ENCODE assay signal across 8 mouse cellular contexts in the genomic region with DNA sequence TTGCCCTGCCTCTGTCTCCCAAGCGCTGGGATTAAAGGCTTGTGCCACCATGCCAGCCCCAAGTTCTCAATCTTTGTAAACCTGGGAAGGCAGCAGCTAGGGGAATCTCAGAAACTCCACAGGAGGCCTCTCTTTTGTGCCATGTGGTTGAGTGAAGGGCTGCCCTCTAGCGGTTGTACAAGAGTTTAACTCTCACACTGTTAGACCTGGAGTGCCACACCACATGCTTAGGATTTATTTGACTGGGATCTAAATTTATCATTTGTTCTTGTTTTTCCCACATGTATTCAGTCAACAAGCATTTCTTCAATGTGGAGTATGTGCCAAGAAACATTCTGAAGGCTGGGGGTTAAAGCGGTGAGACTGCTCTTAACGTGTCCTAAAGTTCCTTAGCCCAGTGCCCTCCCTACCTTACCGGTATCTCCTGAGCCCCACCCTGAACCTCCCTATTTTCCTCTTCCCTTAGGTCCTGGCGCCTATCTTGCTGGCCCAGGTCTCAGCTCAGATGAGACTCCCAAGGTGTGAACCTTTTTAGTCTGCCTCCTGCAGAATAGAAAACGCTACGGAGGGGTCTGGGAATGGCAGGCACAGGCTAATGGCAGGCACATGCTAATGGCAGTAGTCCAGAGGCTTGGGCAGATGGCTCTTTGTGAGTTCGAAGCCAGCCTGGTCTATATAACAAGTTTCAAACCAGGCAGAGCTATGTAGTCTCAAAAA. TPM values are rescaled to one million over a fixed set of nuclear protein-coding genes. Genes with fewer than 3 reads are reported as not detected.
A peak's percentile ranks its signal among the peaks of the same experiment; 100 is the strongest.
DNase-seq lines count a peak whose midpoint lies in the region; ATAC-seq and TF ChIP-seq lines count a peak whose summit lies in the region.

No protein-coding gene starts in this region.

- no peak overlapping the region for H3K4me2 ChIP-seq in forebrain, embryonic 12.5 days
- H3K4me2 ChIP-seq in limb, embryonic 14.5 days (replicated peaks; ENCODE audit: low read depth, low read length, severe bottlenecking), result no peak overlapping the region

- peak; percentile 77 for TF ChIP-seq CTCF in kidney, adult 2 months (conservative IDR thresholded peaks at IDR 0.05; ENCODE audit: insufficient read depth, insufficient read length, low read depth, low read length)
- no peak for TF ChIP-seq CTCF in thymus, adult 2 months (IDR thresholded peaks at IDR 0.05; ENCODE audit: borderline replicate concordance, control insufficient read depth, extremely low read depth, insufficient read depth, low read length, poor library complexity)

- 0 out of 2 replicates have a peak, but pooled peaks cover 3% of the 10 kb centered on the region for H3K27me3 ChIP-seq in forebrain, embryonic 12.5 days
- no peaks in the 10 kb centered on the region for H3K27me3 ChIP-seq in kidney, adult 2 months (replicated peaks; ENCODE audit: control insufficient read depth, insufficient read depth, low read length)
- no peaks in the 10 kb centered on the region for H3K27me3 ChIP-seq in limb, embryonic 14.5 days (ENCODE audit: control insufficient read depth, insufficient read depth, low read length)
- no peaks in the 10 kb centered on the region for H3K27me3 ChIP-seq in thymus, adult 2 months (ENCODE audit: control insufficient read depth, insufficient read depth, low read length)

- peaks cover 18% of the 10 kb centered on the region for H3K4me1 ChIP-seq in forebrain, embryonic 12.5 days
- H3K4me1 ChIP-seq in kidney, adult 2 months (ENCODE audit: control insufficient read depth, insufficient read depth, low read length), result peaks cover 18% of the 10 kb centered on the region
- peaks cover 24% of the 10 kb centered on the region for H3K4me1 ChIP-seq in limb, embryonic 14.5 days (ENCODE audit: control insufficient read depth, insufficient read depth, low read length)
- H3K4me1 ChIP-seq in thymus, adult 2 months (replicated peaks; ENCODE audit: control insufficient read depth, insufficient read depth, low read length), result peaks cover 30% of the 10 kb centered on the region

- 0 out of 2 replicates have a peak overlapping the region, but pooled peaks have one; percentile 43 for H3K27ac ChIP-seq in forebrain, embryonic 12.5 days
- H3K27ac ChIP-seq in kidney, adult 2 months (ENCODE audit: insufficient read depth, low read depth, low read length), result no peak overlapping the region
- no peak overlapping the region for H3K27ac ChIP-seq in limb, embryonic 14.5 days (replicated peaks; ENCODE audit: low read depth, low read length)
- H3K27ac ChIP-seq in thymus, adult 2 months (ENCODE audit: control insufficient read depth, insufficient read depth, low read length), result no peak overlapping the region

- peak; percentile 30 for DNase-seq in ovary, adult 18-20 months (ENCODE audit: low spot score)
- no peak for DNase-seq in ovary, postnatal 14 days (ENCODE audit: low spot score)
- peak; percentile 62 for DNase-seq in brain, embryonic 18.5 days (ENCODE audit: low read depth, low spot score)
- peak; percentile 79 for DNase-seq in kidney, adult 2 months
- peak; percentile 75 for DNase-seq in limb, embryonic 14.5 days (ENCODE audit: low spot score)
- peak; percentile 72 for DNase-seq in thymus, adult 2 months

- no peaks in the 10 kb centered on the region for H3K9me3 ChIP-seq in forebrain, embryonic 12.5 days
- no peaks in the 10 kb centered on the region for H3K9me3 ChIP-seq in limb, embryonic 14.5 days (ENCODE audit: control insufficient read depth, low read length)

- H3K9ac ChIP-seq in forebrain, embryonic 12.5 days, result no peak overlapping the region
- H3K9ac ChIP-seq in limb, embryonic 14.5 days (ENCODE audit: low read depth, low read length, severe bottlenecking), result no peak overlapping the region

- H3K36me3 ChIP-seq in forebrain, embryonic 12.5 days (replicated peaks), result no peaks in the 10 kb centered on the region
- no peaks in the 10 kb centered on the region for H3K36me3 ChIP-seq in kidney, adult 2 months (ENCODE audit: control insufficient read depth, insufficient read depth, low read length)
- H3K36me3 ChIP-seq in limb, embryonic 14.5 days (ENCODE audit: control insufficient read depth, insufficient read depth, low read length), result no peaks in the 10 kb centered on the region
- H3K36me3 ChIP-seq in thymus, adult 2 months (ENCODE audit: control insufficient read depth, insufficient read depth, low read length), result no peaks in the 10 kb centered on the region

- no peak for TF ChIP-seq POLR2A in kidney, adult 2 months (IDR thresholded peaks at IDR 0.05; ENCODE audit: low read depth, low read length)
- TF ChIP-seq POLR2A in limb, embryonic 14.5 days (IDR thresholded peaks at IDR 0.05; ENCODE audit: borderline replicate concordance, extremely low read depth, insufficient read depth, insufficient read length), result no peak
- TF ChIP-seq POLR2A in thymus, adult 2 months (IDR thresholded peaks at IDR 0.05; ENCODE audit: control insufficient read depth, extremely low read depth, insufficient read depth, low read length, poor library complexity), result no peak

- H3K4me3 ChIP-seq in forebrain, embryonic 12.5 days (replicated peaks), result no peak overlapping the region
- no peak overlapping the region for H3K4me3 ChIP-seq in kidney, adult 2 months (ENCODE audit: insufficient read depth, low read depth, low read length)
- no peak overlapping the region for H3K4me3 ChIP-seq in limb, embryonic 14.5 days (replicated peaks; ENCODE audit: low read length)
- H3K4me3 ChIP-seq in thymus, adult 2 months (ENCODE audit: control insufficient read depth, insufficient read depth, low read length), result no peak overlapping the region

- 63% methylated on average over 9 of the region's 9 CpGs for WGBS in forebrain, embryonic 12.5 days
- 62% methylated on average over 9 of the region's 9 CpGs for WGBS in kidney, adult 2 months
- WGBS in limb, embryonic 14.5 days, result 50% methylated on average over 9 of the region's 9 CpGs
- WGBS in thymus, adult 2 months, result 70% methylated on average over 9 of the region's 9 CpGs

- ATAC-seq in forebrain, embryonic 12.5 days (ENCODE audit: low FRiP score), result no peak
- ATAC-seq in limb, embryonic 14.5 days (ENCODE audit: low FRiP score, low read depth), result no peak
- ATAC-seq in neutrophil, adult 5-6 weeks (ENCODE audit: extremely low read depth, insufficient number of reproducible peaks, low FRiP score, poor library complexity, severe bottlenecking), result peak; percentile 34; the same call in 1 of the 2 replicates

RNA-seq across cellular contexts. Expression of gene Orai1, which starts 1.1 kb away (rescaled TPM):
- polyA plus RNA-seq in forebrain, embryonic 12.5 days (2016; fragmentation: Nextera tagmentation; extraction: Ambion mirVana), result 10.4 and 11.4 TPM in 2 replicates
- polyA plus RNA-seq in kidney, adult 2 months (2012; rRNA removed), result 63.2 and 90.6 TPM in 2 replicates
- 25.0 and 35.0 TPM in 2 replicates for polyA plus RNA-seq in limb, embryonic 14.5 days (2012; rRNA removed)
- polyA plus RNA-seq in limb, embryonic 14.5 days (2014; fragmentation: Nextera tagmentation; extraction: Ambion mirVana), result 20.7 and 20.9 TPM in 2 replicates
- total RNA-seq in neutrophil, adult 5-6 weeks (2017), result 36.6 and 38.4 TPM in 2 replicates
- 76.9 and 87.4 TPM in 2 replicates for polyA plus RNA-seq in thymus, adult 2 months (2012; rRNA removed)

RNA-seq across cellular contexts. Expression of gene Kdm2b, which starts 24.1 kb away (rescaled TPM):
- 108 and 118 TPM in 2 replicates for polyA plus RNA-seq in forebrain, embryonic 12.5 days (2016; fragmentation: Nextera tagmentation; extraction: Ambion mirVana)
- polyA plus RNA-seq in kidney, adult 2 months (2012; rRNA removed), result 9.6 and 10.9 TPM in 2 replicates
- polyA plus RNA-seq in limb, embryonic 14.5 days (2012; rRNA removed), result 40.9 and 45.8 TPM in 2 replicates
- polyA plus RNA-seq in limb, embryonic 14.5 days (2014; fragmentation: Nextera tagmentation; extraction: Ambion mirVana), result 37.0 and 41.7 TPM in 2 replicates
- 24.3 and 27.4 TPM in 2 replicates for total RNA-seq in neutrophil, adult 5-6 weeks (2017)
- polyA plus RNA-seq in thymus, adult 2 months (2012; rRNA removed), result 65.1 and 73.9 TPM in 2 replicates

RNA-seq across cellular contexts. Expression of gene Morn3, which starts 33.1 kb away (rescaled TPM):
- polyA plus RNA-seq in forebrain, embryonic 12.5 days (2016; fragmentation: Nextera tagmentation; extraction: Ambion mirVana), result 0.50 TPM in 1 of 2 replicates, not detected in the other
- polyA plus RNA-seq in kidney, adult 2 months (2012; rRNA removed), result 0.06 and 0.08 TPM in 2 replicates
- polyA plus RNA-seq in limb, embryonic 14.5 days (2012; rRNA removed), result not detected in 2 replicates
- polyA plus RNA-seq in limb, embryonic 14.5 days (2014; fragmentation: Nextera tagmentation; extraction: Ambion mirVana), result not detected in 2 replicates
- total RNA-seq in neutrophil, adult 5-6 weeks (2017), result not detected in 2 replicates
- 0.15 TPM in 1 of 2 replicates, not detected in the other for polyA plus RNA-seq in thymus, adult 2 months (2012; rRNA removed)

RNA-seq across cellular contexts. Expression of gene Tmem120b, which starts 54.5 kb away (rescaled TPM):
- 9.0 and 9.7 TPM in 2 replicates for polyA plus RNA-seq in forebrain, embryonic 12.5 days (2016; fragmentation: Nextera tagmentation; extraction: Ambion mirVana)
- 9.9 and 12.7 TPM in 2 replicates for polyA plus RNA-seq in kidney, adult 2 months (2012; rRNA removed)
- polyA plus RNA-seq in limb, embryonic 14.5 days (2012; rRNA removed), result 21.0 and 21.8 TPM in 2 replicates
- polyA plus RNA-seq in limb, embryonic 14.5 days (2014; fragmentation: Nextera tagmentation; extraction: Ambion mirVana), result 13.8 and 14.8 TPM in 2 replicates
- 1.8 and 2.0 TPM in 2 replicates for total RNA-seq in neutrophil, adult 5-6 weeks (2017)
- polyA plus RNA-seq in thymus, adult 2 months (2012; rRNA removed), result 43.6 and 45.7 TPM in 2 replicates
